Mouse (Mus musculus): ENCODE data around the gene Tmem30c. TPM values are rescaled to one million over a fixed set of nuclear protein-coding genes. Genes with fewer than 3 reads are reported as not detected.

Tmem30c gene
- polyA plus RNA-seq (2014; fragmentation: Nextera tagmentation; extraction: Ambion mirVana): 0.12 TPM in 1 of 2 replicates, not detected in the other

DNA sequence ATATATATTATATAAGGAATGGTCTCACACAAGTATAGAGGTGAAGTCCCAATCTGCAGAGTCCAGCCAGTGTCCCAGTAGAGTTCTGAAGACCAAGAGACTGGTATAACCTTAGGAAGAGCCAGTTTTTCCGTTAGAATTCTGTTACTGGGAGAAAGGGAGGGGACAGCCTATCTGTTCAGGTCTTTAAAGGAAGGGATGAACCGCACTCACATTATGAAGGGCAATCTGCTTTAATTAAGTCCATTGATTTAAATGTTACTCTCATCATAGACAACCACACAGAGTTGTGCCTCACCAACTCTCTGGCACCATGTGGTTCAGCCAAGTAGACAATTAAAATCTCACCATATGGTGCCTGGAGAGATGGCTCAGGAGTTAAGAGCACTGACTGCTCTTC is at the start of gene Tmem30c:
Gene Tmem30c (minus strand): TSS at position 101 of the 400 bp plus-strand sequence.
- Histone ChIP-seq H3K4me3 (ENCODE audit: low read depth, low read length) (no peak within 1 kb of the TSS), H3K36me3 (ENCODE audit: control insufficient read depth, insufficient read depth, low read length) (no peaks in the 10 kb centered on the region), H3K27me3 (replicated peaks; ENCODE audit: control insufficient read depth, insufficient read depth, low read length) (no peaks in the 10 kb centered on the region), H3K27ac (ENCODE audit: low read depth) (no peak within 1 kb of the TSS), H3K4me2 (ENCODE audit: low read length) (no peak within 1 kb of the TSS), H3K4me1 (replicated peaks; ENCODE audit: control insufficient read depth, insufficient read depth, low read length) (no peaks in the 10 kb centered on the region), H3K9me3 (ENCODE audit: control insufficient read depth, low read length) (no peaks in the 10 kb centered on the region), H3K9ac (ENCODE audit: low read length) (no peak within 1 kb of the TSS)
- WGBS: 88% methylated on average over 2 of the region's 2 CpGs
- ATAC-seq (replicated peaks; ENCODE audit: low FRiP score, low TSS enrichment, low read depth): no peak
- DNase-seq (ENCODE audit: low spot score): no peak

DNA sequence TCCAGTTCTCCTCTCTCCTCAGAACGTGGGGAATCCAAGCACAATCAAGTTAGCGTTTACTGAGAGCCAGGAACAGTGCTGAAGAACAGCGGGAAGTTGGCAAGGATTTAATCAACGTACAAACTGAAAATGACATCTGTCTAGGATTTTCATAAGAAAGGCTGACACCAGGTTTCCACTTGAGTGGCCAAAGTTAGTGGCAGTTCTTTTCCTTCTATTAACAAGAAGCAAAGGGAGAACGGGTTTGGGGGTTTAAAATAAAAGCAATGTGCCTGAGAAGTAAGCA is 47.9 kb upstream of the Tmem30c start:
- DNase-seq (ENCODE audit: low spot score) (no peak), ATAC-seq (replicated peaks; ENCODE audit: low FRiP score, low TSS enrichment, low read depth) (no peak)
- Histone ChIP-seq H3K9me3 (ENCODE audit: control insufficient read depth, low read length) (no peaks in the 10 kb centered on the region), H3K27ac (ENCODE audit: low read depth) (no peak overlapping the region), H3K27me3 (replicated peaks; ENCODE audit: control insufficient read depth, insufficient read depth, low read length) (no peaks in the 10 kb centered on the region), H3K4me3 (ENCODE audit: low read depth, low read length) (no peak overlapping the region), H3K4me1 (replicated peaks; ENCODE audit: control insufficient read depth, insufficient read depth, low read length) (no peaks in the 10 kb centered on the region), H3K4me2 (ENCODE audit: low read length) (no peak overlapping the region), H3K36me3 (ENCODE audit: control insufficient read depth, insufficient read depth, low read length) (no peaks in the 10 kb centered on the region), H3K9ac (ENCODE audit: low read length) (no peak overlapping the region)
- WGBS: 65% methylated on average over 5 of the region's 5 CpGs

DNA sequence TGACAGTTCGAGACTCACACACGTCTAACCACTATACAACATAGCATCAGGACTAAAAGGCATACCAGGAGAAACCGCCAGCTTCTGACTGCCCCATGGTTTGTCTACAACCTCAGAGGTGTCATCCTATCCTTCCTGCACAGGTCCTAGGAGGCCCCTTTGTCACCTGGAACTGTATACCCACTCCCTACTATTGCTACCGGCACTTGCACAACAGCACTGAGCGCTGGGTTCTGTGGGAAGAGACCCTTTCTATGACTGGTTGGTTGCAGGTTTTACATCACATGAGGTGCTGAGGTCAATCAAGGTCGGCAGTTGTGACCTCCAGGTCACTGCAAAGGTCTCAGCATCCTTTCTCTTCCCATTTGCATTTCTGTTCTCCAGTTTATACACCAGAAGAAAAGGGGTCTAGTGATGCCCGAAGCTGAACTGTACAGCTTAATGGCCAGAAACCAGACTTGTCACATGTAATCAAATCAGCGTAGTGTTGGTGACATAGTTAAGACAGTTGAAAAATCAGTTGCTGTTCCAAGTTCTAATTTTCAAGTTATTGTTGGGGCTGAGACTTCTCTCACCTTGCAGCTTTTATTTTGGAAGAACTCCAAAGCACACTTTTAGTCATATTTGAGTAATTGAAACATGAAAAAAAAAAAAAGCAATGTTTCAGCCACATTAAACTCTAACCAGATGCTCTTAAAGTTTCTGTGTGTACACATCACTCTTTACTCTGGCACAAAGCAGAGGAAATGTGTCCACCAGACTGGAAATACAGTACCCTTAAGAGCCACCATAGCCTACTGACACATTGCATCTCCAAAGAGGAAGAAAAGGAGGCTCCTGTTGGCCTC is 47.3 kb upstream of the Tmem30c start:
- Histone ChIP-seq H3K27me3 (replicated peaks; ENCODE audit: control insufficient read depth, insufficient read depth, low read length) (no peaks in the 10 kb centered on the region), H3K4me2 (ENCODE audit: low read length) (no peak overlapping the region), H3K4me3 (ENCODE audit: low read depth, low read length) (no peak overlapping the region), H3K9me3 (ENCODE audit: control insufficient read depth, low read length) (no peaks in the 10 kb centered on the region), H3K9ac (ENCODE audit: low read length) (no peak overlapping the region), H3K36me3 (ENCODE audit: control insufficient read depth, insufficient read depth, low read length) (no peaks in the 10 kb centered on the region), H3K4me1 (replicated peaks; ENCODE audit: control insufficient read depth, insufficient read depth, low read length) (no peaks in the 10 kb centered on the region), H3K27ac (ENCODE audit: low read depth) (no peak overlapping the region)
- ATAC-seq (replicated peaks; ENCODE audit: low FRiP score, low TSS enrichment, low read depth) (no peak), DNase-seq (ENCODE audit: low spot score) (no peak)
- 89% methylated on average over 8 of the region's 8 CpGs for WGBS

DNA sequence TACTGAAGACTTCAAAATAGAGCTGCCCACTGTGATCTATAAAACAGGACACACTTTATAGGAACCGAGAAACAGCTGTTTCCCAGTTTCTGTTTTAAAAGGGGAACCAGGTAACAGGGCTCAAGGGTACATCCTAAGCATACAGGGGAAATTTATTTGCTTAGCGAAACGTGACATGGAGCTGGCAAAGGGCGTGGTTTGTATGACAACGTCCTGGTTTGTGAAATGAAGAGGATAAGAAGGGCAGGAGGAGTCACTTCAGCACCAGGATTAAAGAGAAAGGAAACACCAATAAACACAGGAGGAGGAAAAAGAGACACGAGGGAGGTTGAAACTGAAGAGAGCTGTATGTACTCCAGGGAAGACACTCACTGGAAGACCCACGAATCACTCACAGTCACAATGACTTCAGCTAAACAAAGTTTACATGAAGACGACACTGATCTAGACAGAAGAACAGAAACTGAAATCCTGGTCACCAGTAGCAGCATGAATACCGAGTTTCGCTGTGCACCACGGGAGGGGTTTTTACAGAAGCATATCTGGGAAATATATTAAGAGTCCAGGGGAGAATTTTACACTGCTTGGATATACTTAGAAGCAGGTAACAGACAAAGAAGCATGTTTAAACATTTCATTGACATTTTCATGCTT is 44.2 kb upstream of the Tmem30c start:
- no peak overlapping the region for H3K4me2 ChIP-seq (ENCODE audit: low read length)
- no peaks in the 10 kb centered on the region for H3K9me3 ChIP-seq (ENCODE audit: control insufficient read depth, low read length)
- H3K27ac ChIP-seq (ENCODE audit: low read depth): peak overlapping the region; percentile 22; the same call in 1 of the 2 replicates
- H3K36me3 ChIP-seq (ENCODE audit: control insufficient read depth, insufficient read depth, low read length): no peaks in the 10 kb centered on the region
- no peak overlapping the region for H3K4me3 ChIP-seq (ENCODE audit: low read depth, low read length)
- DNase-seq (ENCODE audit: low spot score): no peak
- H3K27me3 ChIP-seq (replicated peaks; ENCODE audit: control insufficient read depth, insufficient read depth, low read length): no peaks in the 10 kb centered on the region
- WGBS: 51% methylated on average over 11 of the region's 11 CpGs
- H3K4me1 ChIP-seq (replicated peaks; ENCODE audit: control insufficient read depth, insufficient read depth, low read length): no peaks in the 10 kb centered on the region
- ATAC-seq (replicated peaks; ENCODE audit: low FRiP score, low TSS enrichment, low read depth): no peak
- H3K9ac ChIP-seq (ENCODE audit: low read length): no peak overlapping the region

DNA sequence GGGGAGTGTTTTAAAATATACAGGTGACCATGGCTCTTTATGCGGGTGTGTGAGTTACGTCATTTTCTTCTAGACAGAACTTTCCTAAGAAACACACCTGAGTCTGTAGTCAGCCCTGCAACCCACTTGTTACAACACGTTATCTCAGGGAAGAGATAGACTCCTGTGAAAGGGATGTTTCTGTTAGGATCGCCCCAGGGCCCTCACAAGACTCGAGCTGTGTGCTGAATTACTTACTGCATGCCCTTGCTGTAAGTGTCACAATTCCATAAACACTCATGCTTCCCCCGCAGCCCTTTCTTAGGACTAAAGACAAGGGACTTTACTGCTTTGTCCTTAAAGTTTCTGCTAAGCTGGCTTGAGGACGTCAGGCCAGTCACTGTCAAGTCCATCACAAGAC is 39.6 kb upstream of the Tmem30c start:
- no peak overlapping the region for H3K27ac ChIP-seq (ENCODE audit: low read depth)
- no peak overlapping the region for H3K4me3 ChIP-seq (ENCODE audit: low read depth, low read length)
- H3K4me1 ChIP-seq (replicated peaks; ENCODE audit: control insufficient read depth, insufficient read depth, low read length): no peaks in the 10 kb centered on the region
- H3K9ac ChIP-seq (ENCODE audit: low read length): no peak overlapping the region
- no peaks in the 10 kb centered on the region for H3K27me3 ChIP-seq (replicated peaks; ENCODE audit: control insufficient read depth, insufficient read depth, low read length)
- no peaks in the 10 kb centered on the region for H3K9me3 ChIP-seq (ENCODE audit: control insufficient read depth, low read length)
- H3K4me2 ChIP-seq (ENCODE audit: low read length): no peak overlapping the region
- DNase-seq (ENCODE audit: low spot score): no peak
- H3K36me3 ChIP-seq (ENCODE audit: control insufficient read depth, insufficient read depth, low read length): no peaks in the 10 kb centered on the region
- ATAC-seq (replicated peaks; ENCODE audit: low FRiP score, low TSS enrichment, low read depth): no peak
- WGBS: 59% methylated on average over 7 of the region's 7 CpGs

DNA sequence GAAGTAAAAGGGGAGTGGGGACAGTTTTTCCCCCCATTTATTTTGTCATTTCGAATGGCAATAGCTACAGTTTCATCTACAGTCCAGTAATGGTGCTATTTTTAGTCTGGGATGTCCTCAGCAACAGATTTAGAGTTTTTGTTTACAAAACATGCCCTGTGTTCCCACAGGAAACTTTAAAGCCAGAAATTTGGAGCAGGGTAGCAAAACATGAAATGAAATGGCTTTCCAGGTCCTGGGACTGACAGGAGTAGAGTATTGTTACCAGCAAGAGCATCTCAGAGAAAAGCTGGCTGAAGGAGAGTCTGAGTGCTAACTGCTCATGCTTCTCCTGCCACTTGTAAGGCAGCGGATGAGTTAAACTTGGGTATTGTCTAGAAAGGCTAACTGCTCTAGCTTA is 37.4 kb upstream of the Tmem30c start:
- Histone ChIP-seq H3K27ac (ENCODE audit: low read depth) (no peak overlapping the region), H3K4me3 (ENCODE audit: low read depth, low read length) (no peak overlapping the region), H3K4me2 (ENCODE audit: low read length) (no peak overlapping the region), H3K27me3 (replicated peaks; ENCODE audit: control insufficient read depth, insufficient read depth, low read length) (no peaks in the 10 kb centered on the region), H3K4me1 (replicated peaks; ENCODE audit: control insufficient read depth, insufficient read depth, low read length) (no peaks in the 10 kb centered on the region), H3K9ac (ENCODE audit: low read length) (no peak overlapping the region), H3K36me3 (ENCODE audit: control insufficient read depth, insufficient read depth, low read length) (no peaks in the 10 kb centered on the region), H3K9me3 (ENCODE audit: control insufficient read depth, low read length) (no peaks in the 10 kb centered on the region)
- WGBS: 84% methylated on average over 2 of the region's 2 CpGs
- ATAC-seq (replicated peaks; ENCODE audit: low FRiP score, low TSS enrichment, low read depth): no peak
- DNase-seq (ENCODE audit: low spot score): no peak

DNA sequence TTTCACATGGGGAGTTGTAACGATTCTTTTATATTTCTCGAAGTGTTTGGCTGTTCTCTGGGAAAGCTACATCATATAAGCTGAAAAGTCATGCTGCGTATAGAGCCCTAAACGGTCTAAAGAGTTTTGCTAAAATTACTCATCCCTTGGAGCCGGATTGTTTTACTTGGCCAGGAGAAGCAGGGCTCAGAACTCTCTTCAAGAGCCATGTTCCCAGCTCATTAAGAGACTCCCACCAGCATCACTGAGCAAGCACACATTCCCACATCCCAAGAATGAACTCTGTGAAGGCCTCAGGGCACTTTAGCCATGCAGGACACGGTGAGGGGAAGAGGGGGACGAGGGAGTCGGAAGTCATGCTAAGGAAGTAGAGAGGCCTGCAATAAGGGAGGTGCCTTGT is 36.4 kb upstream of the Tmem30c start:
- Histone ChIP-seq H3K9ac (ENCODE audit: low read length) (no peak overlapping the region), H3K27ac (ENCODE audit: low read depth) (no peak overlapping the region), H3K27me3 (replicated peaks; ENCODE audit: control insufficient read depth, insufficient read depth, low read length) (no peaks in the 10 kb centered on the region), H3K4me3 (ENCODE audit: low read depth, low read length) (no peak overlapping the region), H3K4me1 (replicated peaks; ENCODE audit: control insufficient read depth, insufficient read depth, low read length) (no peaks in the 10 kb centered on the region), H3K36me3 (ENCODE audit: control insufficient read depth, insufficient read depth, low read length) (no peaks in the 10 kb centered on the region), H3K9me3 (ENCODE audit: control insufficient read depth, low read length) (no peaks in the 10 kb centered on the region), H3K4me2 (ENCODE audit: low read length) (no peak overlapping the region)
- WGBS: 78% methylated on average over 8 of the region's 8 CpGs
- DNase-seq (ENCODE audit: low spot score) (no peak), ATAC-seq (replicated peaks; ENCODE audit: low FRiP score, low TSS enrichment, low read depth) (no peak)

DNA sequence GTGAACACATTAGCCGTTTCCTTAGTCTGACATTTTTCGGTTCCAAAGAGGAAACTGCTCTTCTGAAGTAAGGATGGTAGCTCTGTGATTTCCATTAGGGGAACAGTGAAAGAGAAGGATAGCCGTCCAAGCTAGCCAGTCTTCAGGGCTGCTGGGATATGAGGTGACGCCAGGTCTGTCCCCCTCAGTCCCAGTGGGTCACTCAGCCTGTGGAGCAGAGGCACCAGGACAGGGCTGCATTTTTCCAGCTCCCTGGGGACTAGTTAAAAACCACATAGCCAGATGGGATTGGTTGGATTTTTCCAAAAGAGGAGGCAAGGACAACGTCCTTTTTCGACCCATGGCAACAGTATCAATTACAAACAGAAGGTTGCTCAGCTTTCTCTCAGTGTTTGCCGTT is 34.3 kb upstream of the Tmem30c start:
- Histone ChIP-seq H3K27me3 (replicated peaks; ENCODE audit: control insufficient read depth, insufficient read depth, low read length) (no peaks in the 10 kb centered on the region), H3K9me3 (ENCODE audit: control insufficient read depth, low read length) (no peaks in the 10 kb centered on the region), H3K4me3 (ENCODE audit: low read depth, low read length) (no peak overlapping the region), H3K36me3 (ENCODE audit: control insufficient read depth, insufficient read depth, low read length) (no peaks in the 10 kb centered on the region), H3K4me1 (replicated peaks; ENCODE audit: control insufficient read depth, insufficient read depth, low read length) (no peaks in the 10 kb centered on the region), H3K4me2 (ENCODE audit: low read length) (no peak overlapping the region), H3K27ac (ENCODE audit: low read depth) (no peak overlapping the region), H3K9ac (ENCODE audit: low read length) (no peak overlapping the region)
- DNase-seq (ENCODE audit: low spot score): no peak
- WGBS: 77% methylated on average over 7 of the region's 7 CpGs
- no peak for ATAC-seq (replicated peaks; ENCODE audit: low FRiP score, low TSS enrichment, low read depth)

All from intestine, embryonic 14.5 days (tissue).